Mouse (Mus musculus): Measurements from ENCODE around the gene Gm904. TPM values are rescaled to one million over a fixed set of nuclear protein-coding genes. Genes with fewer than 3 reads are reported as not detected.
"Not testable (repeated sequence)": the region's sequence is repeated elsewhere in the genome, so short reads cannot be mapped to it uniquely, and the experiment has no call there.

The Gm904 gene
- total RNA-seq (2021): not detected

- DNase-seq; intact Hi-C loops (cut with DNase I): not testable (repeated sequence)
Measured at GRCm38 (mm10) chr13:50642928-50643327, at the start of gene Gm904. TSS of gene Gm904 (plus strand) at chr13:50643228.

- intact Hi-C loops (cut with DNase I); DNase-seq: not testable (repeated sequence)
Measured at GRCm38 (mm10) chr13:50648771-50649170, 5.7 kb downstream of the Gm904 start.

Small RNA genes lying within 50 kb of the gene (microRNA-seq; reads per million reads assigned to microRNA genes)
- gene Gm23952 (ENCODE audit: borderline number of aligned reads in 2 of 2) (0 reads per million in 2 experiments), gene Mir683-2 (ENCODE audit: borderline number of aligned reads in 2 of 2) (0 reads per million in 2 experiments)

Other genes with a start within 250 kb of the Gm904 start
- 1 to 10 TPM; 5.3 to 6.2 TPM for gene Fbxw17, start 225.4 kb upstream of the Gm904 start, total RNA-seq (2021)
- not detected for gene Gm47429, start 199.3 kb upstream of the Gm904 start, total RNA-seq (2021)
- not detected for gene Nutm2, start 175.9 kb upstream of the Gm904 start, total RNA-seq (2021)
- gene Gm8765, start 55.1 kb downstream of the Gm904 start, total RNA-seq (2021): not detected

Data from heart, postnatal 36 days (tissue).